Mouse (Mus musculus): ENCODE data around the gene Apmap.
"Not testable (repeated sequence)": the region's sequence is repeated elsewhere in the genome, so short reads cannot be mapped to it uniquely, and the experiment has no call there.

Gene Apmap

GRCm38 (mm10) chr2:150610097-150610496 is 1.7 kb upstream of the Apmap start:
- no peak for DNase-seq (ENCODE audit: low spot score)

- DNase-seq (ENCODE audit: low spot score): peak; percentile 81
Measured at GRCm38 (mm10) chr2:150608872-150609560, 649 bp upstream of the Apmap start.

- DNase-seq (ENCODE audit: low spot score): no peak
Measured at GRCm38 (mm10) chr2:150607086-150607485, 1.3 kb downstream of the Apmap start.

GRCm38 (mm10) chr2:150604802-150605201 is 3.6 kb downstream of the Apmap start:
- DNase-seq (ENCODE audit: low spot score): no peak

- no peak for DNase-seq (ENCODE audit: low spot score)
Measured at GRCm38 (mm10) chr2:150602166-150602565, 6.2 kb downstream of the Apmap start.

- DNase-seq (ENCODE audit: low spot score): no peak
Measured at GRCm38 (mm10) chr2:150600263-150600662, 8.1 kb downstream of the Apmap start.

GRCm38 (mm10) chr2:150595411-150596190 is 12.8 kb downstream of the Apmap start:
- no peak for DNase-seq (ENCODE audit: low spot score)

- DNase-seq (ENCODE audit: low spot score): no peak
Measured at GRCm38 (mm10) chr2:150589076-150589475, 19.3 kb downstream of the Apmap start.

- no peak for DNase-seq (ENCODE audit: low spot score)
Measured at GRCm38 (mm10) chr2:150579628-150580027, 28.7 kb downstream of the Apmap start.

GRCm38 (mm10) chr2:150578603-150579002 is 29.8 kb downstream of the Apmap start:
- no peak for DNase-seq (ENCODE audit: low spot score)

GRCm38 (mm10) chr2:150576256-150576655 is 32.1 kb downstream of the Apmap start:
- DNase-seq (ENCODE audit: low spot score): no peak

GRCm38 (mm10) chr2:150572463-150572862 is 35.9 kb downstream of the Apmap start:
- DNase-seq (ENCODE audit: low spot score): no peak

GRCm38 (mm10) chr2:150570761-150571160 is 37.6 kb downstream of the Apmap start:
- no peak for DNase-seq (ENCODE audit: low spot score)

- no peak for DNase-seq (ENCODE audit: low spot score)
Measured at GRCm38 (mm10) chr2:150569847-150570590, 38.3 kb downstream of the Apmap start, which contains the start of gene Cst7. Gene Cst7, plus strand, starts transcription at chr2:150570415.

GRCm38 (mm10) chr2:150567051-150567450 is 41.3 kb downstream of the Apmap start:
- peak; percentile 73 for DNase-seq (ENCODE audit: low spot score)

- peak; percentile 59 for DNase-seq (ENCODE audit: low spot score)
Measured at GRCm38 (mm10) chr2:150558568-150558967, 49.8 kb downstream of the Apmap start.

GRCm38 (mm10) chr2:150549576-150549975 is 58.8 kb downstream of the Apmap start:
- not testable (repeated sequence) for DNase-seq (ENCODE audit: low spot score)
